Mouse (Mus musculus) ES-Bruce4 (cell line): ENCODE results near the gene Arl15.

Experiments
- CTCF ChIP-seq: IDR thresholded peaks from one replicate; pipeline ENCODE4 v1.8.1; 2011; ENCODE audit warnings: low read depth, low read length
- POLR2A ChIP-seq: IDR thresholded peaks from one replicate; pipeline ENCODE4 v1.8.1; 2011; ENCODE audit warnings: low read length; ENCODE audit not compliant: insufficient read depth

DNA sequence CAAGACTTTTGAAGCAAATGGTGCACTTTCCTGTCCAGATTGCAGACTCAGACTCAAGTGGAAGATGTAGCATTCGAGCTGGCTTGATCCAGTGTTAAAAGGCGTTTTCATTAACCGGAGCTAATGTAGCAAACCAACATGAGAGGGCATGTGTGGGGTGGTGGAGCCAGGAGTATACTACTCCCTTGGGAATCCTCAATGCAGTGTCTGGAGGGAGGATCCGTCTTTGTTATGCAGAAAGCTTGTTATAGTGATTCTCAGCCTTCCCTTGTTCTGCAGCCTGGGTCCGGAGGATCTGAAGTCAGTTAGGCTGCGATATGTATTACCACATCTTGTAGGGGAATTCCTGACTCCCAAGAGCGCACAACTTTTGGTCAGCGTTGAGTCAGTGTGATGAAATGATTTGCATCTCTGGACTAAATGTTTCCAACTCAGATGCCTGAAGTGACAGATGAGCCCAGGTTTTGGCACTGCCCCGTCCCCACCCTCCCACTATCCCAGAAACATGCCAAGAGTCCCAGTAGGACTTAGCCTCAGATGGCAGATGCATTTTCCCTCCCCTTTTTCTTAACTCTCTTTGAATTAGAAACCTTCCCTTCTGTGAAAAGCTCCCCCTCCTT lies 363.9 kb downstream of the Arl15 start:
- no peak for TF ChIP-seq POLR2A
- TF ChIP-seq CTCF: no peak
